Mouse (Mus musculus): ENCODE data around the gene Misp. TPM values are rescaled to one million over a fixed set of nuclear protein-coding genes. Genes with fewer than 3 reads are reported as not detected.

Misp gene
- polyA plus RNA-seq, 1 experiment from 2014 or later = 1.0 TPM

DNA sequence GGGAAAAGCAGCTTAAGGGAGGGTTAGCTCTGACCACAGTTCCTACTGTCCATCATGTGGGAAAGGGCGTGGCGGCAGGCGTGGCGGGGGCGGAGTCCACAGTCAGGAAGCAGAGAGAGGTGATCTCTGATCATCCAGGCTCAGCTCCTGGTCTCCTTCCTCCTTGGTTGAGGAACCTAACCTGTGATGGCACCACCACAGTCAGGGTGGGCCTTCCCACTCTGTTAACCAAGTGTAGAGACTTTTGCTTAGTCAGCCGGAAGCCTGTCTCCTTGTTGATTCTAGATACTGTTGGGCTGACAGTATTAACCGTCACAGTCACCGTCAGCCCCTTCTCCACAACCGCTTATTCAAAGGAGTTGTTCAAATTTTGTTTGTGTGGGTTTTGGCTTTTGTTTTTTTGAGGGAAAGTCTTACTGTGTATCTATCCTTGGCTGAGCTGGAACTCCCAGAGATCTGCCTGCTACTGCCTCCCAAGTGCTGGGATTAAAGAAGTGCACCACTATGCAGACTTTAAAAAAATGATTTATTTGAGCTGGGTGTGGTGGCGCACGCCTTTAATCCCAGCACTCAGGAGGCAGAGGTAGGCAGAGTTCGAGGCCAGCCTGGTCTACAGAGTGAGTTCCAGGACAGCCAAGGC is 22.4 kb upstream of the Misp start:
- Histone ChIP-seq H3K9me3 (no peaks in the 10 kb centered on the region), H3K9ac (no peak overlapping the region), H3K4me1 (replicated peaks) (peaks cover 79% of the 10 kb centered on the region)

DNA sequence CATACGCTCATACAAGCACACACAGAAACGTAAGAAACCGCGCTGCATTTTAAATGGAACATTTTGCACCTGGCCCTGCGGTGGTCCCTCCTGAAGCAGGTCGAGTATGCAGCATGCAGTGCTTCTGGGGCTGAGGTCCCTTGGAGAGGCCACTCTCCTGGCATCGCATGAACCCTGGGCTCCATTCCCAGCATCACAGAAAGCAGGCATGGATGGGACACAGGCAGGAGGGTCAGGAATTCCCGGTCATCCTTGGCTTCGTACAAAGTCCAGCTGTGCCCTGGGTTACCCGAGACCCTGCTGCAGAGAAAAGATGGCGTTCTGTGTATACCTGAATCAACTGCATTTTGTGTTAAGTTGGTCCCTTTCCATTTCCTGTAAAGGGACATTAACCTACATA is 20.3 kb upstream of the Misp start:
- ATAC-seq (ENCODE audit: low FRiP score) = no peak
- Histone ChIP-seq H3K36me3 (peaks cover 8% of the 10 kb centered on the region), H3K27me3 (no peaks in the 10 kb centered on the region), H3K4me3 (no peak overlapping the region), H3K27ac (peak overlapping the region; percentile 48), H3K4me2 (no peak overlapping the region), H3K9ac (peak overlapping the region; percentile 53; the same call in 1 of the 2 replicates), H3K4me1 (replicated peaks) (peaks cover 88% of the 10 kb centered on the region), H3K9me3 (no peaks in the 10 kb centered on the region)
- 76% methylated on average over 11 of the region's 11 CpGs for WGBS

More for the DNA sequence above, 22.4 kb upstream of the Misp start:
- 92% methylated on average over 12 of the region's 12 CpGs for WGBS
- Histone ChIP-seq H3K36me3 (peaks cover 8% of the 10 kb centered on the region), H3K27me3 (no peaks in the 10 kb centered on the region), H3K4me3 (no peak overlapping the region), H3K27ac (peak overlapping the region; percentile 18; the same call in 1 of the 2 replicates), H3K4me2 (no peak overlapping the region)
- no peak for ATAC-seq (ENCODE audit: low FRiP score)

DNA sequence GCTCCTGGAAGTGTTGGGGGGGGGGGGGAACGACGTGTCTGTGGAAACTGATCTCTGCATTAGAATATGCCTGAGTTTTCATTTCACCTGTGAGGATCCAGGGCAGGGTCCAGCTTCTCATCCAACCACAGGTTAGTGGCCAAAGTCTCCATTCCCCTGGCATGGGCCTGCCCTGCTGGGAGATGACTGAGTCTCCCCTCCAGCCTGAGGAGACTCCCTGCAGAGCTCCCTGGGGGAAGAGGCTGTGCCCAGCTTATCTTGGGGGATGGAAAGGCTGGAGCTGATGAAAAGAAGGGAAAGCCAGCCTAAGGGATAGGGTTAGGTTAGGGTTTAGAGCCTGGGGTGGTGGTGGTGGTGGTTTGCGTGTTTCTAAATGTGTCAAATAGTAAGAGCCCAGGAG is 19.0 kb upstream of the Misp start:
- H3K4me2 ChIP-seq = peak overlapping the region; percentile 26
- peak overlapping the region; percentile 98 for H3K27ac ChIP-seq
- no peak overlapping the region for H3K4me3 ChIP-seq
- H3K9ac ChIP-seq = peak overlapping the region; percentile 68
- peaks cover 87% of the 10 kb centered on the region for H3K4me1 ChIP-seq (replicated peaks)
- H3K9me3 ChIP-seq = no peaks in the 10 kb centered on the region
- 13% methylated on average over 3 of the region's 3 CpGs for WGBS
- no peaks in the 10 kb centered on the region for H3K27me3 ChIP-seq
- H3K36me3 ChIP-seq = peaks cover 10% of the 10 kb centered on the region
- ATAC-seq (ENCODE audit: low FRiP score) = no peak

DNA sequence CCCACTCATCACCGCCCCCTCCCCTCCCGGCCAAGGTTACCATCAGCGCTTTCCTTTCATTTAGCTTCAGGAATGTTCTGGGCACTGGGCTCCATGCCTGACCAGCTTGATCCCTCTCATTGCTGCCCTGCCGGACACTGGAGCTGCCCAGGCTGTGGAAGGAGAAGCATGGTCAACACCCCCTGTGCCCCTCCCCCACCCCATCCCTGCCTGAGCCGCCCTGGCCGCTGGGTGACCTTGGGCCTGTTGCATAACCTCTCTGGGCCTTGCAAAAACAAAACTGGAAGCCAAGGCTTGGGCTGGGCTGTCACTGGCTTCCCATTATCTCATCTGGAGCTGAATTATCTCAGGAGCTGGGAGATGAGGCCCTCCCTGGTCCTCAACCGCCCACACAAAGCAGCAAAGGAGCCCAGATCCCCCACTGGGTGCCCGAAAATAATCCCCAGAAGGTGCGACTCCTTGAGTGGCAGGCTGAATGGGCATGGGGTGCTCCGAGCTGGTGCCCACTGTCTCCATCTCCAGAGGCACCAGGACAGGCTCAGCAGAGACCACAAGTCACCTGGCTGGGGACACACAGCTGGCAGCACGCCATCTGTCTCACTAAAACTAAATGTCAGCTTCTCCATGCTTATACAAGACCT is 18.3 kb upstream of the Misp start:
- WGBS = 35% methylated on average over 11 of the region's 11 CpGs
- Histone ChIP-seq H3K27me3 (no peaks in the 10 kb centered on the region), H3K4me1 (replicated peaks) (peaks cover 87% of the 10 kb centered on the region), H3K4me2 (peak overlapping the region; percentile 26), H3K4me3 (no peak overlapping the region), H3K36me3 (peaks cover 13% of the 10 kb centered on the region), H3K9ac (peak overlapping the region; percentile 68), H3K27ac (peak overlapping the region; percentile 98), H3K9me3 (no peaks in the 10 kb centered on the region)
- no peak for ATAC-seq (ENCODE audit: low FRiP score)

DNA sequence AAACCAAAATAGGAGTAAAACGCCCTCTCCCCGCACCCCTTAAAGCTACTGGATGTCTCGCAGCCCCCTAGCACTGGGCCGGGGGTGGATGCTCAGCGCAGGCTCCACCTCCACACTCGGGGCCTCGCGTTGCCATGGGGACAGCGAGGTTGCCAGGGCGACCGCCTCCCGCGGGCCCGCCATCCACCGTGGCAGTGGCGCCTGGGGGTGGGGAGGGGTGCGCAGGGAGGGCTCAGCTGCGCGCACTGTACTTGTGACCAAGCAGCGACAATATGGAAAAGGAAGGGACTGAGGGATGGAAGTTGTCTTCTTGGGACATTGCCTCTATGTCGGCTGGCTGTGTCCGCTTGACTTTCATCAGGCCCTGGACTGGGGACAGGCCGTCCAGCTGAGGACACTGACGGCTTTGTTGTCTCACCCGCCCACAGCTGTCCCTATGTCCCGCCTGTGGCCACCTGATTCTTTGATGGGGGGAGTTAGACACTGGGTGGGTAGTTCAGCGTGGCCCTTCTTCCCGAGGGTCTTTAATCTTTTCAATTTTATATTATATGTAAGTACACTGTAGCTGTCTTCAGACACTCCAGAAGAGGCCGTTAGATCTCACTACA is 17.0 kb upstream of the Misp start:
- Histone ChIP-seq H3K36me3 (peaks cover 27% of the 10 kb centered on the region), H3K27ac (peak overlapping the region; percentile 98)
- WGBS = 6% methylated on average over 29 of the region's 29 CpGs

DNA sequence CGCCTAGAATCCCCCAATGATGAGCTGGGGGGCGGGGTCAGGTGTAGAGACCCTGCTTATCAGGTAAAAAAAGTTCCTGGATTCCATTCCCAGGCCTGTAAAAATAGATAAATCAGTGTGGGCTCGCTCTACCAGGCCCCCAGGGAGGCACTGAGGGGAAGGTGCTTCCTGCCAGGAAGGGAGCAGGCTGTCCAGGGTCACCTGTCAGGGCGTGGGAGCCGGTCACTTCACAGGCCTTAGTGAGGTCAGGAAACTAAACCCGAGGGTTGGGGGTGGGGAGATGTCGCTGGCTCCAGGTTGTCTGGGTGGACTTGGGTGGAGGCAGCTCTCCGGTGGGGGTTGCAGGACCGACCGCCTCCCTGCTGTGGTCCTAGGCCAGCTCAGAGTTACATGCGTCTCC is 15.2 kb upstream of the Misp start:
- no peak for ATAC-seq (ENCODE audit: low FRiP score)
- H3K4me3 ChIP-seq = no peak overlapping the region
- H3K36me3 ChIP-seq = peaks cover 41% of the 10 kb centered on the region
- H3K4me2 ChIP-seq = no peak overlapping the region
- peak overlapping the region; percentile 19; the same call in 1 of the 2 replicates for H3K9ac ChIP-seq
- 76% methylated on average over 11 of the region's 11 CpGs for WGBS
- no peaks in the 10 kb centered on the region for H3K27me3 ChIP-seq
- peak overlapping the region; percentile 98; the same call in 1 of the 2 replicates for H3K27ac ChIP-seq
- no peaks in the 10 kb centered on the region for H3K9me3 ChIP-seq
- peaks cover 77% of the 10 kb centered on the region for H3K4me1 ChIP-seq (replicated peaks)

More for the DNA sequence above, 17.0 kb upstream of the Misp start:
- peak overlapping the region; percentile 30 for H3K4me3 ChIP-seq
- ATAC-seq (ENCODE audit: low FRiP score) = peak; percentile 92
- peak overlapping the region; percentile 58 for H3K4me2 ChIP-seq
- H3K9me3 ChIP-seq = no peaks in the 10 kb centered on the region
- peak overlapping the region; percentile 68 for H3K9ac ChIP-seq
- peaks cover 87% of the 10 kb centered on the region for H3K4me1 ChIP-seq (replicated peaks)
- no peaks in the 10 kb centered on the region for H3K27me3 ChIP-seq

DNA sequence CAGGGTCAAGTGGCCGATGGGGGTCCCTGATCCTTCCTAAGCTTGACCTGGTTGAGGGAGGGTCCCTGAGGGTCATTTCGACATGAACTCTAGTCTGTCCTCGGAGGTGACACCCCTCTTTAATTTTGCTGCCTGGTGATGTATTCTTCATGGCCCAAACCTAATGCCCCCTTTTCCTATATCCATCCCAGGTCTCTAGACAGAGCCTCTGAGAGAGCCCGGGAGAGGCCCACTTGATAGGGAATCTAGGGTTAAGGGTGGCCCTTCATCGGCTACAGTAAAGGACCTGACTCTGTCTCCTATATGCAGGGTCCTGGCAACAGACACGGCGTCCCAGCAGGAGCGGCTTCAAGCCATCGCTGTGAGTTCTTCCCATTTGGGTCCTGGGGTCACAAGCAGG is 14.5 kb upstream of the Misp start:
- Histone ChIP-seq H3K4me2 (no peak overlapping the region), H3K9me3 (no peaks in the 10 kb centered on the region), H3K27me3 (no peaks in the 10 kb centered on the region), H3K9ac (no peak overlapping the region), H3K4me1 (replicated peaks) (peaks cover 70% of the 10 kb centered on the region), H3K27ac (peak overlapping the region; percentile 98; the same call in 1 of the 2 replicates), H3K36me3 (peaks cover 46% of the 10 kb centered on the region), H3K4me3 (no peak overlapping the region)
- 83% methylated on average over 9 of the region's 9 CpGs for WGBS
- no peak for ATAC-seq (ENCODE audit: low FRiP score)

DNA sequence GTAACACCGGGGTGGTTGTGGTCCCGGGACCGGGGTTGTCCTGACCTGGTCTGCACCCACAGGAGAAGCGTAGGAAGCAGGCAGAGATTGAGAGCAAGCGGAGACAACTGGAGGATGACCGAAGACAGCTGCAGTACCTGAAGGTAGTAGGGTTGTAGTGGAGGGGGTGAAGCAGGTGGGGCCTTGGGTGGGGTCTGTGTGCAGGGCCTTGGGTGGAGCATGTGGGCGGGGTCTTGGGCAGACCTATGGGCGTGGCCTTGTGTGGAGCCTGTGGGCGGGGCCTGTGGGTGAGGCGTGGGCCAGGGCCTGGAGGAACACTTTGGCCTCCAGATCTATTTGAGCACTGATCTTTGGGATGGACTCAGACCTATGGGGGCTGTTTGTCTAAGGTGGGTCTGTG is 13.8 kb upstream of the Misp start:
- 85% methylated on average over 10 of the region's 10 CpGs for WGBS
- Histone ChIP-seq H3K4me3 (no peak overlapping the region), H3K4me2 (no peak overlapping the region), H3K27ac (peak overlapping the region; percentile 98), H3K27me3 (no peaks in the 10 kb centered on the region), H3K36me3 (peaks cover 52% of the 10 kb centered on the region), H3K9ac (no peak overlapping the region), H3K9me3 (no peaks in the 10 kb centered on the region), H3K4me1 (replicated peaks) (peaks cover 63% of the 10 kb centered on the region)
- no peak for ATAC-seq (ENCODE audit: low FRiP score)

DNA sequence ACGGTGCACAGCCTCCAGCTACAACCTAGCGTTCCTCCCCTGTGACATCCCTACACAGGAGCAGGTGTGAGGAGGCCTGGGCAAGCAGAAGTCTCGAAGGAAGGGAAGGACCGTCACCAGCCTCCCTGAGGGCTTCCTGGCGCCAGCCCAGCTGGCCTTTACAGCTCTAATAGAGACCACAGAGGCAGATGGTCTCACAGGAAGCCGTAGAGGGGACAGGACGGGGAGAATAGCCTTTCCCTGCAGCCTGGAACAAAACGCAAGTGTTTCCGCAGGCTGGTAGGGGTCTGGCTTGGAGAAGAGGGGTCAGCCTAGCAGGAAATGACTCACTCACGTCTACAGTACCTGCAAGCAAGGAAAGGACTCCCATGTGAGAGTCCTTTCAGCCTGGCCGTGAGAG is 13.0 kb upstream of the Misp start:
- H3K9ac ChIP-seq = peak overlapping the region; percentile 11; the same call in 1 of the 2 replicates
- WGBS = 44% methylated on average over 11 of the region's 11 CpGs
- peaks cover 58% of the 10 kb centered on the region for H3K36me3 ChIP-seq

DNA sequence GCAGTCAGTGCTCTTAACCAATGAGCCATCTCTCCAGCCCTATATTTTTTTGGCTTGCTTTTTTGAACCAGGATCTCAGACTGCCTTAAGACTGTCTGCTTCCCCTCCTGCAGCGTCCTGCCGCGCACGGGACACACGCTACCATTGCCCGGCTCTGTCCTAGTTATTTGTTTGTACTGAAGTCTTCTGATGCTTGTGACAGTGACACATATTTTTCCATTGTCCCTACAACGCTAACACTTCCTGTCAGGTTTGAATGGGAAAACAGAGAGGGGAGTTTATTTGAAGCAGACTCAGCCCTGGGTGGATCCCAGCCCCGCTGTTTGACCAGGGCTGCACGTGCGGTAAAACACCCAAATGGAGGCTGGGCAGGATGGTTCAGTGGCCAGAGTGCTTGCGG is 12.1 kb upstream of the Misp start:
- Histone ChIP-seq H3K9ac (no peak overlapping the region), H3K4me3 (no peak overlapping the region), H3K4me1 (replicated peaks) (peaks cover 46% of the 10 kb centered on the region), H3K27ac (peak overlapping the region; percentile 98; the same call in 1 of the 2 replicates), H3K36me3 (peaks cover 60% of the 10 kb centered on the region), H3K27me3 (no peaks in the 10 kb centered on the region), H3K4me2 (no peak overlapping the region), H3K9me3 (no peaks in the 10 kb centered on the region)
- ATAC-seq (ENCODE audit: low FRiP score) = no peak
- 87% methylated on average over 11 of the region's 11 CpGs for WGBS

More for the DNA sequence above, 13.0 kb upstream of the Misp start:
- Histone ChIP-seq H3K4me2 (no peak overlapping the region), H3K27ac (peak overlapping the region; percentile 98), H3K27me3 (no peaks in the 10 kb centered on the region), H3K4me1 (replicated peaks) (peaks cover 55% of the 10 kb centered on the region), H3K9me3 (no peaks in the 10 kb centered on the region), H3K4me3 (no peak overlapping the region)
- ATAC-seq (ENCODE audit: low FRiP score) = no peak

DNA sequence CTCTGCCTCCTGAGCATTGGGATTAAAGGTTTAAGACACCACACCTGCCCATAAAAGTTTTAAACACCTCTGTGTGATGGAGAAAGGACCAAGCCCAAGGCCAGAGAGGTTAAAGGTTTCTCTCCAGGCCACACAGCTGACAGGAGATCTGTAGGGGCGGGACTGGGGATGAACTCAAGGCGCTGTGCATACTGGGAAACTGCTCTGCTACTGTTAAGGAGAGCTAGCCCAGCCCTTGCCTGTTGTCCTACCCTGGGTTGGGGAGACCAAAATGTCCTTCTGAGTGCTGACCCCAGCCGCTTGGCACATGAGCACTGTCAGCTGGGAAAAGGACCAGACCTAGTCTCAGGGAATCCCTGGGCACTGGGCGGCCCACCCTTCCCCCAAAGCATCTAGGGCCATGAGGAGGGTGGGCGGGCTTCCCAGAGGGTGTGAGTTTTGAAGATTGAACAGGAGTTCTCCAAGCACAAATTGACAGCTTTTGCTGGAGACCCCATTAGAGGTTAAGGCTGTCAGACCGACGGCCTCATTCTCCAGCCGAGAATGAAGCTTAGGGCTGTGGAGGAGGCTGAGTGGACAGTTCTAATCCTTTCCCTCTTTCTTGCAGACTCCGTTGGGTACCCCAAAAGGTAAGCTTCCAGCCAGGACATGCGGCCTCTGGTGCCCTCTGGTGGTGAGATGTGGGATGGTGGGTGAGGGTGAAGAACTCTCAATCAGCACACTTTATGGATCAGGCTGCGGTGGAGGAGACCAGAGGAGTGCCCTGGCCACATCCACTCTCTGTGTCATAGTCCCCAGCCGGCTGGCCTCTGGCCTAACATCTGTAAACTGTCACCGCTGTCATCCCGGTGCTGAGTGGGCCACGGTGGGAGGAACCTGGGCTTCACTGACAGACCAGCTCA is 8.8 kb upstream of the Misp start:
- H3K27ac ChIP-seq = 0 out of 2 replicates have a peak overlapping the region, but pooled peaks have one; percentile 10
- peaks cover 14% of the 10 kb centered on the region for H3K4me1 ChIP-seq (replicated peaks)
- H3K27me3 ChIP-seq = no peaks in the 10 kb centered on the region
- ATAC-seq (ENCODE audit: low FRiP score) = peak; percentile 56; the same call in 1 of the 2 replicates
- H3K4me3 ChIP-seq = no peak overlapping the region
- H3K4me2 ChIP-seq = no peak overlapping the region
- 29% methylated on average over 15 of the region's 15 CpGs for WGBS
- peaks cover 82% of the 10 kb centered on the region for H3K36me3 ChIP-seq
- H3K9me3 ChIP-seq = no peaks in the 10 kb centered on the region
- no peak overlapping the region for H3K9ac ChIP-seq

Data from hindbrain, embryonic 13.5 days (tissue).